Mouse (Mus musculus) testis, postnatal 10 days (tissue): ENCODE measurements at regions not wholly inside any gene's neighbourhood (a gene's known extent, or its start where the extent isn't known, plus 50 kb on each side); places are given as distances from the start of the nearest gene placed in this dataset.

ENCODE experiments used
- DNase-seq: peaks from one replicate; pipeline ENCODE4 v3.0.0; 2021; ENCODE audit warnings: low spot score

GRCm38 (mm10) chr10:111784065-111784853 lies 188.2 kb upstream of the Krr1 start:
- no peak for DNase-seq

- DNase-seq = no peak
Measured at GRCm38 (mm10) chr10:111787175-111787574, 185.3 kb upstream of the Krr1 start.

GRCm38 (mm10) chr10:111789264-111789663 lies 183.2 kb upstream of the Krr1 start:
- no peak for DNase-seq

- no peak for DNase-seq
Measured at GRCm38 (mm10) chr10:111790911-111791310, 181.6 kb upstream of the Krr1 start.

GRCm38 (mm10) chr10:111795056-111795455 lies 177.4 kb upstream of the Krr1 start:
- no peak for DNase-seq

GRCm38 (mm10) chr10:111795756-111796155 lies 176.7 kb upstream of the Krr1 start:
- no peak for DNase-seq

- DNase-seq = no peak
Measured at GRCm38 (mm10) chr10:111798851-111799281, 173.6 kb upstream of the Krr1 start.

- no peak for DNase-seq
Measured at GRCm38 (mm10) chr10:111799850-111800589, 172.4 kb upstream of the Krr1 start.

- DNase-seq = no peak
Measured at GRCm38 (mm10) chr10:111800590-111800935, 171.9 kb upstream of the Krr1 start.

GRCm38 (mm10) chr10:111801021-111801793 lies 171.3 kb upstream of the Krr1 start:
- no peak for DNase-seq

GRCm38 (mm10) chr10:111801794-111802359 lies 170.6 kb upstream of the Krr1 start:
- DNase-seq = no peak

- DNase-seq = no peak
Measured at GRCm38 (mm10) chr10:111806333-111806732, 166.1 kb upstream of the Krr1 start.

- DNase-seq = no peak
Measured at GRCm38 (mm10) chr10:111806916-111807315, 165.5 kb upstream of the Krr1 start.

GRCm38 (mm10) chr10:111813736-111814135 lies 158.7 kb upstream of the Krr1 start:
- DNase-seq = no peak

- DNase-seq = no peak
Measured at GRCm38 (mm10) chr10:111814648-111815047, 157.8 kb upstream of the Krr1 start.

GRCm38 (mm10) chr10:111815160-111815559 lies 157.3 kb upstream of the Krr1 start:
- no peak for DNase-seq

- DNase-seq = no peak
Measured at GRCm38 (mm10) chr10:111815821-111816599, 156.5 kb upstream of the Krr1 start.

GRCm38 (mm10) chr10:111819755-111820451 lies 152.6 kb upstream of the Krr1 start:
- no peak for DNase-seq

GRCm38 (mm10) chr10:111824820-111825219 lies 147.6 kb upstream of the Krr1 start:
- DNase-seq = no peak

- DNase-seq = no peak
Measured at GRCm38 (mm10) chr10:111826033-111826754, 146.3 kb upstream of the Krr1 start.
